Mouse (Mus musculus) midbrain, embryonic 16.5 days (tissue): ENCODE measurements around the gene Paqr4. TPM values are rescaled to one million over a fixed set of nuclear protein-coding genes. Genes with fewer than 3 reads are reported as not detected.

Experiments
- ATAC-seq: fragments of 200-750 bp; cut with Nextera tagmentation; 2 replicates; pipeline ENCODE4 v1.8.0; 2017; ENCODE audit warnings: moderate TSS enrichment
- H3K27ac ChIP-seq: fragments of 300-500 bp; sonication (generic); 2 replicates; pipeline ENCODE4 v1.5.1; 2014; ENCODE audit warnings: mild to moderate bottlenecking, low read length, mixed read lengths
- H3K27me3 ChIP-seq: fragments of 300-500 bp; sonication (generic); 2 replicates; pipeline ENCODE4 v1.6.1; 2014; ENCODE audit warnings: low read depth, low read length, mixed read lengths; ENCODE audit not compliant: control insufficient read depth, insufficient read depth
- H3K36me3 ChIP-seq: fragments of 300-500 bp; sonication (generic); 2 replicates; pipeline ENCODE4 v1.6.1; 2014; ENCODE audit warnings: mild to moderate bottlenecking, low read length, moderate library complexity, mixed read lengths; ENCODE audit not compliant: control insufficient read depth, insufficient read depth
- H3K4me1 ChIP-seq: fragments of 300-500 bp; sonication (generic); 2 replicates; pipeline ENCODE4 v1.6.1; 2014; ENCODE audit warnings: mild to moderate bottlenecking, low read length, mixed read lengths; ENCODE audit not compliant: control insufficient read depth, insufficient read depth
- H3K4me2 ChIP-seq: fragments of 300-500 bp; sonication (generic); 2 replicates; pipeline ENCODE4 v1.6.1; 2014; ENCODE audit warnings: mild to moderate bottlenecking, low read length, mixed read lengths
- H3K4me3 ChIP-seq: fragments of 300-500 bp; sonication (generic); 2 replicates; pipeline ENCODE4 v1.5.1; 2014; ENCODE audit warnings: low read depth, mild to moderate bottlenecking, low read length, moderate library complexity, mixed read lengths
- H3K9ac ChIP-seq: fragments of 300-500 bp; sonication (generic); 2 replicates; pipeline ENCODE4 v1.6.1; 2014; ENCODE audit warnings: low read depth, low read length, mixed read lengths
- H3K9me3 ChIP-seq: fragments of 300-500 bp; sonication (generic); replicated peaks from 2 replicates; pipeline ENCODE4 v1.6.1; 2014; ENCODE audit warnings: mild to moderate bottlenecking, low read length, mixed read lengths; ENCODE audit not compliant: control insufficient read depth, poor library complexity, severe bottlenecking
- WGBS: fragments of 180-500 bp; shearing (Covaris S2); extraction: QIAGEN DNeasy Blood & Tissue Kit; methylation state at CpG from one replicate; pipeline ENCODE4 v1.1.7; 2014; 5-methylcytosine and 5-hydroxymethylcytosine counted together
- polyA plus RNA-seq: library from polyadenylated mRNA; unstranded; fragments of >200 nt; fragmentation: Nextera tagmentation; extraction: Ambion mirVana; gene quantifications from 2 replicates; pipeline ENCODE4 v1.2.1, GENCODE M21; 2015

The Paqr4 gene
- polyA plus RNA-seq, 1 experiment from 2014 or later = 75.7 TPM

DNA sequence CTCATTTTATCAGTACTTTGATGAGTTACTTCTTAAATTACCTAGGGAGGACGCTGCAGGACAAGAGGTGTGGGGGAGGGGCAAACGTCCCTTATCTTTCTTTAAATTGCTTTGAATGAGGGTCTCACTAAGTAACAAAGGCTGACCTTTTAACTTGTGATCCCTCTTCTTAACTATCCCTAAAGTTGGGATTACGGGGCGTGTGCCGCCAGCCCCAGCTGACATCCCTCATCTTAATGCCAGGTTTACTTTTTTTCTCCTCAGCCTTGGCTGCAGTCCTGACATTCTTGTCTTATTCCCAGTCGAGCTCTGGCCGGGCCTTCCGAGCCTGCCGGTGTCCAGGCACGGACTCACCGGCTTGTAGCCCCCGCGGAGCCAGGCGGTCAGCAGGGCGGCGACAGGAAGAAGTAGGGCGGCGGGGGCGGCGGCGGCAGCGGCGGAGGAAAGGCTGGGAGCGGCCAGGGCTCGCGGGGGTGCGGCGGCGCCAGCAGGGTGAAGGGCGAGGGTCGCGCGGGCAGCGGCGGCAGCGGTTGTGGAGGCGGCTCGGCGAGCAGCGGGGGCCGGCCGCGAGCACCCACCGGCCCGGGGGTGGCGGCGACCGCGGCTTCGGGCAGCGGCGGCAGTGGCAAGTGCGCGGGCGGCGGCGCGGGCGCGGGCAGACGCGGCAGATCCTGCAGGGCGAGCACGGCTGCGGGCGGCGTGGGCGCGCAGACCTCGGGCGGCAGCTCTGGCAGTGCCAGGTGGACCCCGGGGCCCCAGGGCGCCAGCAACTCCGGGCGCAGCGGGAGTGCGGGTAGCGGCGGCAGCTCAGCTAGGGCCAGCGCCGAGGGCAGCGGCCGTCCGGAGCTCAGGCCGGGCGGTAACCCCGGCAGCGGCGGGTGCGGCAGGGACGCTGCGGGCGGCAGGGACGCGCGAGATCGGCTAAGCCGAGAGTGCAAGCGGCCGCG lies 41.3 kb downstream of the Paqr4 start:
- Histone ChIP-seq H3K36me3 (no peaks in the 10 kb centered on the region), H3K27ac (peak overlapping the region; percentile 67), H3K9ac (peak overlapping the region; percentile 81), H3K9me3 (no peaks in the 10 kb centered on the region), H3K27me3 (peaks cover 17% of the 10 kb centered on the region), H3K4me1 (peaks cover 8% of the 10 kb centered on the region), H3K4me3 (peak overlapping the region; percentile 81), H3K4me2 (peak overlapping the region; percentile 97)
- peak; percentile 67 for ATAC-seq
- under 1% methylated on average over 88 of the region's 101 CpGs for WGBS

GRCm38 (mm10) chr17:23695801-23696200 lies 44.9 kb downstream of the Paqr4 start:
- Histone ChIP-seq H3K9ac (no peak overlapping the region), H3K4me2 (no peak overlapping the region), H3K36me3 (no peaks in the 10 kb centered on the region), H3K4me3 (no peak overlapping the region), H3K9me3 (no peaks in the 10 kb centered on the region), H3K27me3 (peaks cover 17% of the 10 kb centered on the region), H3K4me1 (peaks cover 8% of the 10 kb centered on the region), H3K27ac (no peak overlapping the region)
- no peak for ATAC-seq
- WGBS = 19% methylated on average over 3 of the region's 3 CpGs

- no peak for ATAC-seq
- Histone ChIP-seq H3K4me1 (peaks cover 5% of the 10 kb centered on the region; the same call in 1 of the 2 replicates), H3K4me2 (no peak overlapping the region), H3K27ac (no peak overlapping the region), H3K27me3 (peaks cover 17% of the 10 kb centered on the region), H3K9ac (no peak overlapping the region), H3K4me3 (no peak overlapping the region), H3K9me3 (no peaks in the 10 kb centered on the region), H3K36me3 (no peaks in the 10 kb centered on the region)
- WGBS = 81% methylated on average over 1 of the region's 1 CpGs
Measured at GRCm38 (mm10) chr17:23694491-23694890, 46.2 kb downstream of the Paqr4 start.

Other genes with a start within 250 kb of the Paqr4 start
- 16.0 and 17.9 TPM in 2 replicates for gene Zfp213, start 176.6 kb downstream of the Paqr4 start, polyA plus RNA-seq
- gene Zfp13, start 141.4 kb downstream of the Paqr4 start, polyA plus RNA-seq = 28.4 and 29.4 TPM in 2 replicates
- not detected in 2 replicates for gene Zscan10, start 140.0 kb downstream of the Paqr4 start, polyA plus RNA-seq
- gene Mmp25, start 95.6 kb downstream of the Paqr4 start, polyA plus RNA-seq = 0.94 and 1.6 TPM in 2 replicates
- gene Bicdl2, start 80.4 kb downstream of the Paqr4 start, polyA plus RNA-seq = 0.15 TPM in 1 of 2 replicates, not detected in the other
- 129 and 137 TPM in 2 replicates for gene Hcfc1r1, start 67.3 kb downstream of the Paqr4 start, polyA plus RNA-seq
- gene Thoc6, start 67.0 kb downstream of the Paqr4 start, polyA plus RNA-seq = 34.4 and 36.0 TPM in 2 replicates
- 2.5 and 2.6 TPM in 2 replicates for gene Tnfrsf12a, start 63.4 kb downstream of the Paqr4 start, polyA plus RNA-seq
- gene Cldn6, start 61.6 kb downstream of the Paqr4 start, polyA plus RNA-seq = 0.52 and 1.2 TPM in 2 replicates
- gene Cldn9, start 56.8 kb downstream of the Paqr4 start, polyA plus RNA-seq = 0.62 and 0.67 TPM in 2 replicates
- gene 1520401A03Rik, start 18.1 kb downstream of the Paqr4 start, polyA plus RNA-seq = 0.07 and 0.19 TPM in 2 replicates
- 17.9 and 19.7 TPM in 2 replicates for gene Pkmyt1, start 14.5 kb downstream of the Paqr4 start, polyA plus RNA-seq
- 1.6 and 1.8 TPM in 2 replicates for gene Kremen2, start 5.0 kb upstream of the Paqr4 start, polyA plus RNA-seq
- 205 and 220 TPM in 2 replicates for gene Flywch1, start 30.7 kb upstream of the Paqr4 start, polyA plus RNA-seq
- 76.8 and 81.3 TPM in 2 replicates for gene Flywch2, start 45.2 kb upstream of the Paqr4 start, polyA plus RNA-seq
- gene Srrm2, start 49.7 kb upstream of the Paqr4 start, polyA plus RNA-seq = 467 and 529 TPM in 2 replicates
- 1,162 and 1,206 TPM in 2 replicates for gene Elob, start 88.3 kb upstream of the Paqr4 start, polyA plus RNA-seq
- 0.18 TPM in 1 of 2 replicates, not detected in the other for gene Prss33, start 95.2 kb upstream of the Paqr4 start, polyA plus RNA-seq
- not detected in 2 replicates for gene Prss32, start 103.0 kb upstream of the Paqr4 start, polyA plus RNA-seq
- gene Prss41, start 103.3 kb upstream of the Paqr4 start, polyA plus RNA-seq = 0.88 and 1.6 TPM in 2 replicates
- not detected in 2 replicates for gene Prss21, start 127.2 kb upstream of the Paqr4 start, polyA plus RNA-seq
- gene Dcpp1, start 140.0 kb upstream of the Paqr4 start, polyA plus RNA-seq = not detected in 2 replicates
- not detected in 2 replicates for gene Dcpp2, start 140.0 kb upstream of the Paqr4 start, polyA plus RNA-seq
- not detected in 2 replicates for gene Dcpp3, start 176.6 kb upstream of the Paqr4 start, polyA plus RNA-seq
- not detected in 2 replicates for gene Sbp, start 200.8 kb upstream of the Paqr4 start, polyA plus RNA-seq
- not detected in 2 replicates for gene Sbpl, start 214.4 kb upstream of the Paqr4 start, polyA plus RNA-seq
- 0.24 TPM in 1 of 2 replicates, not detected in the other for gene Prss30, start 239.7 kb upstream of the Paqr4 start, polyA plus RNA-seq